Mouse (Mus musculus) heart, postnatal 0 days (tissue): ENCODE measurements around the gene Pcyt1a. TPM values are rescaled to one million over a fixed set of nuclear protein-coding genes. Genes with fewer than 3 reads are reported as not detected.

ENCODE experiments used
- ATAC-seq: fragments of 200-750 bp; cut with Nextera tagmentation; 2 replicates; pipeline ENCODE4 v1.8.0; 2017; ENCODE audit warnings: low read depth, moderate number of reproducible peaks, moderate library complexity; ENCODE audit not compliant: insufficient read depth
- DNase-seq: peaks from one replicate; pipeline ENCODE4 v3.0.0-alpha.2; 2016; ENCODE audit warnings: low spot score
- H3K27ac ChIP-seq: fragments of 300-500 bp; sonication (generic); 2 replicates; pipeline ENCODE4 v1.5.1; 2014; ENCODE audit warnings: low read depth, mild to moderate bottlenecking
- H3K27me3 ChIP-seq: fragments of 300-500 bp; sonication (generic); 2 replicates; pipeline ENCODE4 v1.6.1; 2014; ENCODE audit warnings: low read length, mixed read lengths; ENCODE audit not compliant: control insufficient read depth, insufficient read depth
- H3K36me3 ChIP-seq: fragments of 300-500 bp; sonication (generic); replicated peaks from 2 replicates; pipeline ENCODE4 v1.6.1; 2014; ENCODE audit warnings: low read length, mixed read lengths; ENCODE audit not compliant: control insufficient read depth, insufficient read depth
- H3K4me1 ChIP-seq: fragments of 300-500 bp; sonication (generic); 2 replicates; pipeline ENCODE4 v1.6.1; 2014; ENCODE audit warnings: antibody characterized with exemption; ENCODE audit not compliant: control insufficient read depth, insufficient read depth
- H3K4me2 ChIP-seq: fragments of 300-500 bp; sonication (generic); 2 replicates; pipeline ENCODE4 v1.6.1; 2014; ENCODE audit warnings: low read depth, mild to moderate bottlenecking, low read length, moderate library complexity
- H3K4me3 ChIP-seq: fragments of 300-500 bp; sonication (generic); 2 replicates; pipeline ENCODE4 v1.5.1; 2014; ENCODE audit warnings: low read depth, low read length
- H3K9ac ChIP-seq: fragments of 300-500 bp; sonication (generic); replicated peaks from 2 replicates; pipeline ENCODE4 v1.6.1; 2014; ENCODE audit warnings: low read depth, low read length, mixed read lengths
- H3K9me3 ChIP-seq: fragments of 300-500 bp; sonication (generic); replicated peaks from 2 replicates; pipeline ENCODE4 v1.6.1; 2016; ENCODE audit warnings: low read length; ENCODE audit not compliant: control insufficient read depth
- CTCF ChIP-seq: IDR thresholded peaks from 2 replicates; pipeline ENCODE4 v1.5.1; 2016; ENCODE audit warnings: antibody characterized with exemption, control low read depth, low read depth
- EP300 ChIP-seq: IDR thresholded peaks from 2 replicates; pipeline ENCODE4 v1.6.1; 2016; ENCODE audit warnings: antibody characterized with exemption, low read depth
- WGBS: fragments of 180-500 bp; shearing (Covaris S2); extraction: QIAGEN DNeasy Blood & Tissue Kit; methylation state at CpG from one replicate; pipeline ENCODE4 v1.1.7; 2014; 5-methylcytosine and 5-hydroxymethylcytosine counted together
- polyA plus RNA-seq: library from polyadenylated mRNA; unstranded; fragments of >200 nt; fragmentation: Nextera tagmentation; extraction: Ambion mirVana; gene quantifications from 2 replicates; pipeline ENCODE4 v1.2.1, GENCODE M21; 2015
- total RNA-seq: library from RNA; depleted of rRNA; stranded (reverse); fragments of >200 nt; gene quantifications from 2 replicates; pipeline ENCODE4 v1.2.3, GENCODE M21; 2014; ENCODE audit warnings: low replicate concordance

Gene Pcyt1a
- total and polyA plus RNA-seq, 2 experiments from 2014 or later: 45.4 to 50.3 TPM

- WGBS: 76% methylated on average over 16 of the region's 16 CpGs
- TF ChIP-seq CTCF (no peak), EP300 (no peak)
- H3K36me3 ChIP-seq: peaks cover 45% of the 10 kb centered on the region
Observed at GRCm38 (mm10) chr16:32462950-32463349, 32.2 kb downstream of the Pcyt1a start.

DNA sequence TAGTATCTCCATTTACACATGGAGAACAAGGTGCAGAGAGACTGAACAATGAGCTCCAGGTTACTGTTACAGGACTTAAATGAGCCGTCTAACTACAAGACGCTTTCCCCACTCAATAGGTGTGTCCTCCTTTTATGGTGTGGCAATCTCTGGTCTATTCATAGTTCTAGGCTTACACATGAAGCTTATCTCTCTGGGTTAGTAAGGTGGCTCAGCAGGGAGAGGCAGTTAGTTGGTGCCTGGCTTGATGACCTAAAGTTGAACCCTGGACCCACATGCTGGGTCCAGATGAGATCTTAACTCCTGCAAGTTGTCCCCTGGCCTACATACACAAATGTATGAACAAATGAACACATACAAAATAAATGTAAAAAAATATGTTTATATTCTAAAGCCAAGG lies 32.7 kb downstream of the Pcyt1a start:
- Histone ChIP-seq H3K4me3 (no peak overlapping the region), H3K9ac (no peak overlapping the region), H3K27ac (peak overlapping the region; percentile 75), H3K27me3 (no peaks in the 10 kb centered on the region), H3K4me1 (peaks cover 5% of the 10 kb centered on the region; the same call in 1 of the 2 replicates), H3K36me3 (peaks cover 47% of the 10 kb centered on the region), H3K9me3 (no peaks in the 10 kb centered on the region), H3K4me2 (no peak overlapping the region)
- WGBS: 29% methylated on average over 2 of the region's 2 CpGs
- TF ChIP-seq EP300 (no peak), CTCF (no peak)
- DNase-seq (peak; percentile 77), ATAC-seq (peak; percentile 88)

More at GRCm38 (mm10) chr16:32462950-32463349, 32.2 kb downstream of the Pcyt1a start:
- Histone ChIP-seq H3K4me3 (no peak overlapping the region), H3K4me1 (peaks cover 5% of the 10 kb centered on the region), H3K9me3 (no peaks in the 10 kb centered on the region), H3K9ac (no peak overlapping the region), H3K4me2 (no peak overlapping the region), H3K27me3 (no peaks in the 10 kb centered on the region), H3K27ac (peak overlapping the region; percentile 75)
- ATAC-seq (peak; percentile 30; the same call in 1 of the 2 replicates), DNase-seq (no peak)

DNA sequence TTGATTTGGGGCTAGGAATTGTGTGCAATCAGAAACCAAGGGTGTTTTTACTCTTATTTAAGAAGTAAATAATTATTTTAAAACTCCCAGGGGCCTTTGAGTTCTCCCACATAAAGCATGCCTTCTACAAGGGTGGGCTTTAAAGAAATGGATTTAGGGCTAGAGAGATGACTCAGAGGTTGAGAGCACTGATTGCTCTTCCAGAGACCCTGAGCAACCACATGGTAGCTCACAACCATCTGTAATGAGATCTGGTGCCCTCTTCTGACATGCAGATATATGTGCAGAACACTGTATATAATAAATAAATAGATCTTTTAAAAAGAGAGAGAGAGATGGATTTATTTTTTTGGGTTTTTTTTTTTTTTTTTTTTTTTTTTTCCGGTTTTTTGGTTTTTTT lies 34.2 kb downstream of the Pcyt1a start:
- 0% methylated on average over 1 of the region's 1 CpGs for WGBS
- Histone ChIP-seq H3K4me2 (no peak overlapping the region), H3K4me3 (no peak overlapping the region), H3K27me3 (no peaks in the 10 kb centered on the region), H3K9ac (no peak overlapping the region), H3K9me3 (no peaks in the 10 kb centered on the region), H3K36me3 (peaks cover 53% of the 10 kb centered on the region), H3K4me1 (peaks cover 5% of the 10 kb centered on the region; the same call in 1 of the 2 replicates), H3K27ac (no peak overlapping the region)
- ATAC-seq (no peak), DNase-seq (no peak)
- no peak for TF ChIP-seq EP300
- TF ChIP-seq CTCF: no peak

DNA sequence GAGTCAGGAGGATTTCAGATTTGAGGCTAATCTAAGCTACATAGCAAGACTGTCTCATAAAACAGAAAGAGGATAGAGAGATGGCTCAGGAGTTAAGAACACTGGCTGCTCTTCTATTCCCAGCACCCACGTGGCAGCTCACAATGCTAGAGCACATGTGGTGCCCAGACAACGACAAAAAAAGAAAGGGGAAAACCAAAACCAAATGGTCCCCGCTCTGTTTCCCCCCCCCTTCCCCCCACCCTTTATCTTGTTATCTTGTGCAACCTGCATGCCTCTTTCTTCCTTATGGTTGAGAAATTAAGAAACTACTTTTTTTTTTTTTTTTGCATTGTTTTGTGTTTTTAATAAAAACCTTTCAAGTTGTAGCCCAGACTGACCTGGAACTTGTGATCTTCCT lies 37.8 kb downstream of the Pcyt1a start:
- ATAC-seq (no peak), DNase-seq (no peak)
- no peak overlapping the region for H3K4me3 ChIP-seq
- H3K9ac ChIP-seq: no peak overlapping the region
- H3K9me3 ChIP-seq: no peaks in the 10 kb centered on the region
- WGBS: 78% methylated on average over 3 of the region's 3 CpGs
- H3K4me1 ChIP-seq: no peaks in the 10 kb centered on the region
- no peaks in the 10 kb centered on the region for H3K27me3 ChIP-seq
- TF ChIP-seq CTCF (no peak), EP300 (no peak)
- H3K27ac ChIP-seq: no peak overlapping the region
- H3K36me3 ChIP-seq: peaks cover 80% of the 10 kb centered on the region
- H3K4me2 ChIP-seq: no peak overlapping the region

DNA sequence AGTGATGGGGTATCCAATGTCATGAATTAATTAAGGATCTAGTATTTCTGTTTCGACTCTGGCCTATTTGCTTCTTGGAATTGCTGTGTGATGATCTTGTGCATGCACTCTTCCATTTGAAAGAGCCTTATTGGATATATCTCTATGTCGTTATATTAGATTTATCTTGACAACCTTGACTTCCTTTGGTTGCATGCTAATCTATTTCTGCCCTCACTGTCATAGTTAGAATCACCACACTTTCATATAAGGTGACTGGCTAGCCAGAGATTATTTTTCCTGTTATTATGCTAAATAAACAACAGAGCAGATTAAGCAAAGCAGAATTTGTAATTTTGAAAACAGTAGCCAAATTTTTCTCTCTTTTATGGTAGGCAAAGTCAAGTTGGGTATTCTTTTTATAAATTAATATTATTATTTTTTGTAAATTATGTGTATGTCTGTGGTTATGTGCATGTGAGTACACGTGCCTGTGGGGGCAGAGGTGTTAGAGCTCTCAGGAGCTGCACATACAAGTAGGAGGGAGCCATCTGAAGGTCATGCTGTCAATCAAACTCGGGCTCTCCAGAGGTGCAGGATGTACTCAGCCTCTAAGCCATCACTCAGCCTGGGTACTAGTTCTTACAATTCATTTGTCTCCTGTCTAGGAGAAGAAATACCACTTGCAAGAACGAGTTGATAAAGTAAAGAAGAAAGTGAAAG lies 38.8 kb downstream of the Pcyt1a start:
- Histone ChIP-seq H3K36me3 (peaks cover 72% of the 10 kb centered on the region), H3K27ac (no peak overlapping the region), H3K9me3 (no peaks in the 10 kb centered on the region), H3K9ac (no peak overlapping the region), H3K4me3 (no peak overlapping the region), H3K27me3 (no peaks in the 10 kb centered on the region), H3K4me1 (no peaks in the 10 kb centered on the region), H3K4me2 (no peak overlapping the region)
- ATAC-seq (no peak), DNase-seq (no peak)
- TF ChIP-seq EP300 (no peak), CTCF (no peak)
- 58% methylated on average over 5 of the region's 5 CpGs for WGBS
